Mouse (Mus musculus): ENCODE results near the gene Zfp398. TPM values are rescaled to one million over a fixed set of nuclear protein-coding genes. Genes with fewer than 3 reads are reported as not detected.

The Zfp398 gene
- polyA plus RNA-seq (2016; fragmentation: Nextera tagmentation; extraction: Ambion mirVana) = 13.4 and 14.5 TPM in 2 replicates

DNA sequence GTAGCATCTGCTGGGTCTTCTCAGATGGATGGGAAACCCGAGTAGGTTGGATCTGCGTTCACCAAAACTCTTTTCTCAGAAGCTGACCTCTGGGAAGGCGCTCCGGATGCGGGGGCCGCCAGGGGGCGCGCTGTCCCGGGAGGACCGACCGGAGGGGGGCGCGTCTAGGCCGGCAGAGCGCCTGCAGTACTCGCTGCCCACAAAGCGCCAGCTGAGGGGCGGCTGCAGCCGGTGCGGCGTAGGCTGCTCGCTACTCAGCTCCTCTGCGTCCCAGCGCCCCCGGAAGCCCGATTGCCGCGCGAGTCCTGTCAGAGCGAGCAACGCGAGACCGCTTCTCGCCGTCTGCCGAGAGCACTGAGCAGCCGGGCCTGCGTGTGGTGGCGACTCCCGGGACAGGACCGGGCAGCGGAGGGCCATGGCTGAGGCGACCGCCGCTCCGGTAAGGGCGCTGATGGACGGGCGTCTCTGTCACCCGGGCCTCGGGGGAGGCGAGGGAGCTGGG, at the start of gene Zfp398:
Zfp398 (plus strand) TSS at position 180 of the 502 bp plus-strand sequence.
- Histone ChIP-seq H3K27me3 (replicated peaks) (no peaks in the 10 kb centered on the region), H3K9ac (peak within 1 kb of the TSS; percentile 95), H3K4me3 (peak within 1 kb of the TSS; percentile 86), H3K27ac (peak within 1 kb of the TSS; percentile 94), H3K36me3 (0 out of 2 replicates have a peak, but pooled peaks cover 4% of the 10 kb centered on the region), H3K4me1 (peaks cover 3% of the 10 kb centered on the region; the same call in 1 of the 2 replicates), H3K4me2 (replicated peaks) (peak within 1 kb of the TSS; percentile 71), H3K9me3 (no peaks in the 10 kb centered on the region)
- WGBS = under 1% methylated on average over 52 of the region's 52 CpGs
- ATAC-seq (ENCODE audit: low FRiP score, low read depth) = peak; percentile 93

- WGBS = 2% methylated on average over 18 of the region's 18 CpGs
- Histone ChIP-seq H3K4me1 (peaks cover 5% of the 10 kb centered on the region; the same call in 1 of the 2 replicates), H3K9me3 (no peaks in the 10 kb centered on the region), H3K4me2 (replicated peaks) (peak overlapping the region; percentile 60), H3K36me3 (peaks cover under 1% of the 10 kb centered on the region; the same call in 1 of the 2 replicates), H3K4me3 (peak overlapping the region; percentile 28), H3K9ac (peak overlapping the region; percentile 46), H3K27me3 (replicated peaks) (no peaks in the 10 kb centered on the region), H3K27ac (peak overlapping the region; percentile 28)
- ATAC-seq (ENCODE audit: low FRiP score, low read depth) = peak; percentile 95
Observed at GRCm38 (mm10) chr6:47787941-47788736, 47.3 kb upstream of the Zfp398 start.

DNA sequence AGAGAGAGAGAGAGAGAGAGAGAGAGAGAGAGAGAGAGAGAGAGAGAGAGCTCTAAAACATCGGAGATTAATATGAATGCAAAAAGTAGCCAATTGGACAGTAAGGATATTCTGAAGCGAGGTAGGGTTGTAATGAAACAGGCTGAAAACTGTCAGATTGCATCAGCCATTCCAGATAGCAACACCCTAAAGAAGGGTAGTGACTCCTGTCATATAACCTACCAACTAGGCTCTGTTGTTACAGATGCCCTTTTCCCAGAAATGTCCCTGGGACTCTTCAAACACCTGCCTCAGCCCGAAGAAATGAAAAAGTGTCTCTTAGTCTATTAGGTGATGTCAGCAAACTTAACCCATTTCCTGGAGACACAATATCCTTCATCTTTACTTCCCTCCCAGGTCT, 46.6 kb upstream of the Zfp398 start:
- Histone ChIP-seq H3K4me3 (peak overlapping the region; percentile 28), H3K9me3 (no peaks in the 10 kb centered on the region), H3K36me3 (peaks cover 3% of the 10 kb centered on the region; the same call in 1 of the 2 replicates), H3K9ac (peak overlapping the region; percentile 46), H3K4me2 (replicated peaks) (peak overlapping the region; percentile 60), H3K27ac (peak overlapping the region; percentile 28), H3K27me3 (replicated peaks) (no peaks in the 10 kb centered on the region), H3K4me1 (peaks cover 5% of the 10 kb centered on the region; the same call in 1 of the 2 replicates)
- peak; percentile 41; the same call in 1 of the 2 replicates for ATAC-seq (ENCODE audit: low FRiP score, low read depth)
- 45% methylated on average over 3 of the region's 3 CpGs for WGBS

DNA sequence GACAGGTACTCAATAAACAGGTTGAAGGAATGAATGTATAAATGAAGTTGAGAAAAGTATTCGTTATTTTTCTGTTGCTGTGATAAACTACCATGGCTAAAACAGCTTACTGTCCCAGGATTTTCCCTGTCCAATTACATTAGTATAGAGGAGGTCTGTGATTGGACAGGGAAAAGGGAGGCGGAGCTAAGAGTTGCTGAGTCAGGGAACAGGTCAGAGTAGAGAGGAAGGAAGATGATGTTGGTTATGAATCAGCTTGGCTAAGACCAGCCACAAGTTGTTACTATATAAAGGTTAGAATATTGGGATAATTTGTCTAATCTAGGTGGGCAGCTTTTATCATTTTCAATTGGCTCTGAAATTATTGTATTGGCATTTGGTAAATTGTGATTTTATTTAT, 44.7 kb upstream of the Zfp398 start:
- H3K36me3 ChIP-seq = peaks cover 17% of the 10 kb centered on the region
- 60% methylated on average over 2 of the region's 2 CpGs for WGBS
- H3K27ac ChIP-seq = no peak overlapping the region
- no peak overlapping the region for H3K4me3 ChIP-seq
- H3K27me3 ChIP-seq (replicated peaks) = no peaks in the 10 kb centered on the region
- no peak for ATAC-seq (ENCODE audit: low FRiP score, low read depth)
- peaks cover 5% of the 10 kb centered on the region; the same call in 1 of the 2 replicates for H3K4me1 ChIP-seq
- no peaks in the 10 kb centered on the region for H3K9me3 ChIP-seq
- H3K4me2 ChIP-seq (replicated peaks) = no peak overlapping the region
- H3K9ac ChIP-seq = no peak overlapping the region

GRCm38 (mm10) chr6:47792533-47792932, 42.9 kb upstream of the Zfp398 start:
- Histone ChIP-seq H3K4me2 (replicated peaks) (no peak overlapping the region), H3K27ac (no peak overlapping the region), H3K27me3 (replicated peaks) (no peaks in the 10 kb centered on the region), H3K4me3 (no peak overlapping the region), H3K9ac (no peak overlapping the region), H3K36me3 (peaks cover 33% of the 10 kb centered on the region), H3K9me3 (no peaks in the 10 kb centered on the region), H3K4me1 (peaks cover 5% of the 10 kb centered on the region; the same call in 1 of the 2 replicates)
- 95% methylated on average over 2 of the region's 2 CpGs for WGBS
- no peak for ATAC-seq (ENCODE audit: low FRiP score, low read depth)

DNA sequence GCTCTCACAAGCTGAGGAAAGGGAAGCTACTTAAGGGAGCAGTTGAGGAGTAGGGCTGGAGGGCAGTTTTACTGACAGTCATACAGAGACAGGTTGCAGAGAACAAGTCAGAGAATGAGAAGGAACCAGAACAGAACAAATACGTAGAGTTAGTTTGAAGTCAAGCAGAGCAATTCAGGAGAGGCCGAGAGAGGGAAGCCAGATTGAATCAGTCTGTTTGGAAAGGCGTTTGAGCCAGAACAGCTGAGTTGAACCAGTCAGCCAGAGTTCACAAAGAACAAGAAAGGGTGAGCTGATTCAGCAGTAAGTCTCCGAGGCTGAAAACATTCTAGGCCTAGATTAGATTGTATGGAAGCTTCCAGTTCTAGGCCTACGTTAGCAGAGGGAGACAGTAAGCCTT, 42.2 kb upstream of the Zfp398 start:
- no peak overlapping the region for H3K9ac ChIP-seq
- WGBS = 86% methylated on average over 5 of the region's 5 CpGs
- H3K9me3 ChIP-seq = no peaks in the 10 kb centered on the region
- H3K4me2 ChIP-seq (replicated peaks) = no peak overlapping the region
- no peak for ATAC-seq (ENCODE audit: low FRiP score, low read depth)
- H3K4me3 ChIP-seq = no peak overlapping the region
- no peaks in the 10 kb centered on the region for H3K27me3 ChIP-seq (replicated peaks)
- H3K27ac ChIP-seq = no peak overlapping the region
- peaks cover 5% of the 10 kb centered on the region; the same call in 1 of the 2 replicates for H3K4me1 ChIP-seq
- peaks cover 40% of the 10 kb centered on the region for H3K36me3 ChIP-seq

GRCm38 (mm10) chr6:47794106-47794830, 41.2 kb upstream of the Zfp398 start:
- Histone ChIP-seq H3K27ac (no peak overlapping the region), H3K36me3 (peaks cover 49% of the 10 kb centered on the region), H3K27me3 (replicated peaks) (no peaks in the 10 kb centered on the region), H3K9ac (no peak overlapping the region), H3K4me3 (no peak overlapping the region), H3K4me1 (no peaks in the 10 kb centered on the region), H3K9me3 (no peaks in the 10 kb centered on the region), H3K4me2 (replicated peaks) (no peak overlapping the region)
- peak; percentile 41; the same call in 1 of the 2 replicates for ATAC-seq (ENCODE audit: low FRiP score, low read depth)
- WGBS = 58% methylated on average over 10 of the region's 10 CpGs

- Histone ChIP-seq H3K36me3 (peaks cover 90% of the 10 kb centered on the region), H3K4me1 (no peaks in the 10 kb centered on the region), H3K9me3 (no peaks in the 10 kb centered on the region), H3K4me3 (no peak overlapping the region), H3K4me2 (replicated peaks) (no peak overlapping the region), H3K27ac (no peak overlapping the region), H3K9ac (no peak overlapping the region), H3K27me3 (replicated peaks) (no peaks in the 10 kb centered on the region)
- 57% methylated on average over 6 of the region's 6 CpGs for WGBS
- peak; percentile 56; the same call in 1 of the 2 replicates for ATAC-seq (ENCODE audit: low FRiP score, low read depth)
Observed at GRCm38 (mm10) chr6:47799079-47799478, 36.4 kb upstream of the Zfp398 start.

DNA sequence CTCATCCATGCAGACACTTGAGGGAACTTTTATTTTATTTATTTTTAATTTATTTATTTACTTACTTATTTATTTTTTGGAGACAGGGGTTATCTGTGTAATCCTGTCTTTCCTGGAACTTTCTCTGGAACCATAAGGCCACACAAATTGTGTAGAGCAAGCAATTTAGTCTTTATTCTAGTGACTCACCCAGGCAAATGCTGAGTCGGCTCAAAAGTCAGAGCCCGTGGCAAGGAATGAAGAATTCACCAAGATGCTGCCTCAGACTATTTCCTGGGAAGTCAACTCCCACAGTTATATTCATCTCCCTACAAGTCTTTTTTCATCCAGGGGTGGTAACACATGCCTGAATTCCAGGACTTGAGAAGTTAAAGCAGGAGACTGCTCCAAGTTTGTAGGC, 29.9 kb upstream of the Zfp398 start:
- Histone ChIP-seq H3K9ac (no peak overlapping the region), H3K4me1 (peaks cover 13% of the 10 kb centered on the region), H3K27ac (no peak overlapping the region), H3K4me2 (replicated peaks) (no peak overlapping the region), H3K4me3 (no peak overlapping the region), H3K36me3 (peaks cover 61% of the 10 kb centered on the region), H3K9me3 (no peaks in the 10 kb centered on the region), H3K27me3 (replicated peaks) (no peaks in the 10 kb centered on the region)
- ATAC-seq (ENCODE audit: low FRiP score, low read depth) = no peak
- 86% methylated on average over 2 of the region's 2 CpGs for WGBS

DNA sequence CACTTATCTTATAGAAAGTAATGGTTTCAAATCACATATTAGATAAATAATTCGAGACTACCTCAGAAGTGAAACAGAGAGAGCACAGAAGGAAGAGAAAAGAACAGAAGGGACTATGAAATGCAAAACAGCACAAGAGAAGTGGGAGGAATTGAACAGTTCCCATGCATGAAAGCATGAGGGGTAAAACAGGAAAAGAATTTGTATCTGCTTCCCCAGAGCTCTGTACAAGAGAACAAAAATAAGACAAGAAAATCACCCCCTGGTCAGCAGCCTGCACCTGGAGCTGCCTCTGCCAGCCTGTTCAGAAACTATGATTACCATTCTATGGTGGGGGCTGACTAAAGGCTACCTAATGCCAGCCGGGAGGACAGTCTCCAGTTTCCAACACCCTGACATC, 28.0 kb upstream of the Zfp398 start:
- no peak for ATAC-seq (ENCODE audit: low FRiP score, low read depth)
- H3K36me3 ChIP-seq = peaks cover 46% of the 10 kb centered on the region
- WGBS = 89% methylated on average over 2 of the region's 2 CpGs

DNA sequence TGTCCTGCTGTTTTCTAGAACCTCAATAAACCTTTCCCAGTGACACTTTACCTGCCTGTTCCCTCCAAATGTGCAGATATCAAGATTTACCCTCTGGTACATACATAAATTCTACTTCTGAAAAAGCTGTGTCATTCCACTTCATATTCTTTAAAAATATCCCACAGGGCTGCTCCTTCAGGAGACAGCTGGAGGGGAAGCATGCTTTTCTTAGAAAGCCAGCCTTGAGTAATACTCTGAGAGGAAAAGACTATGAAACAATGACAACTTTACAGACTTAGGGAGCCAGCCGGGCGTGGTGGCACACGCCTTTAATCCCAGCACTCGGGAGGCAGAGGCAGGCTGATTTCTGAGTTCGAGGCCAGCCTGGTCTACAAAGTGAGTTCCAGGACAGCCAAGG, 26.9 kb upstream of the Zfp398 start:
- Histone ChIP-seq H3K9me3 (no peaks in the 10 kb centered on the region), H3K9ac (no peak overlapping the region), H3K4me2 (replicated peaks) (no peak overlapping the region), H3K4me3 (no peak overlapping the region), H3K36me3 (peaks cover 35% of the 10 kb centered on the region), H3K27me3 (replicated peaks) (no peaks in the 10 kb centered on the region), H3K4me1 (peaks cover 29% of the 10 kb centered on the region), H3K27ac (no peak overlapping the region)
- ATAC-seq (ENCODE audit: low FRiP score, low read depth) = no peak
- 91% methylated on average over 5 of the region's 5 CpGs for WGBS

More for the DNA sequence above, 28.0 kb upstream of the Zfp398 start:
- Histone ChIP-seq H3K27me3 (replicated peaks) (no peaks in the 10 kb centered on the region), H3K4me2 (replicated peaks) (no peak overlapping the region), H3K9me3 (no peaks in the 10 kb centered on the region), H3K4me1 (peaks cover 29% of the 10 kb centered on the region), H3K9ac (no peak overlapping the region), H3K27ac (no peak overlapping the region), H3K4me3 (no peak overlapping the region)

GRCm38 (mm10) chr6:47809053-47809452, 26.4 kb upstream of the Zfp398 start:
- peaks cover 30% of the 10 kb centered on the region for H3K36me3 ChIP-seq
- no peak overlapping the region for H3K4me3 ChIP-seq
- no peak for ATAC-seq (ENCODE audit: low FRiP score, low read depth)
- H3K4me2 ChIP-seq (replicated peaks) = 0 out of 2 replicates have a peak overlapping the region, but pooled peaks have one; percentile 9
- H3K9ac ChIP-seq = no peak overlapping the region
- H3K27ac ChIP-seq = no peak overlapping the region
- no peaks in the 10 kb centered on the region for H3K9me3 ChIP-seq
- H3K27me3 ChIP-seq (replicated peaks) = no peaks in the 10 kb centered on the region
- 76% methylated on average over 4 of the region's 4 CpGs for WGBS
- peaks cover 29% of the 10 kb centered on the region for H3K4me1 ChIP-seq

Data from neural tube, embryonic 12.5 days (tissue).